Mouse (Mus musculus) cerebellum, adult 11-12 months (tissue): Measurements from ENCODE around the gene Rnf34.
A peak's percentile ranks its signal among the peaks of the same experiment; 100 is the strongest.

Experiments used
- DNase-seq: peaks from one replicate; pipeline ENCODE4 v3.0.0; 2022

The Rnf34 gene

DNA sequence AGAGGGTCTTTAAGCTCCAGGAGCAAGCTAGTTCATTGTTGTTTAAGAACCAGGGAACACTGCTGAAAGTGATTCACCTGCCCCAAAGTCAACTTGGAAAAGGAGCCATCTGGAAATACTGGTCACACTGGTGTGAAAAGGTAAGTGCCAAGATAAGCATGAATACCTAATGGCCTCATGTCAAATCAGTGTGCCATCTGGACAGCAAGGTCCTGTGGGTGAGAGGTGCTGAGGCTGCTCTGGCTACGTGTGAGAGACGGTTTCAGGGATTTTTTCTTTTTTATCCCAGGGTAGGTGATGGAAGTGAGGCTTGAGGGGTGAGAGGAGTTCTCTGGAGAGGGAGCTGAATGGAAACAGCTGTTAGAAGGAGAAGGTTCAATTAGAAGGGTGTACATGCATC, 23.7 kb downstream of the Rnf34 start:
- peak; percentile 80 for DNase-seq

DNA sequence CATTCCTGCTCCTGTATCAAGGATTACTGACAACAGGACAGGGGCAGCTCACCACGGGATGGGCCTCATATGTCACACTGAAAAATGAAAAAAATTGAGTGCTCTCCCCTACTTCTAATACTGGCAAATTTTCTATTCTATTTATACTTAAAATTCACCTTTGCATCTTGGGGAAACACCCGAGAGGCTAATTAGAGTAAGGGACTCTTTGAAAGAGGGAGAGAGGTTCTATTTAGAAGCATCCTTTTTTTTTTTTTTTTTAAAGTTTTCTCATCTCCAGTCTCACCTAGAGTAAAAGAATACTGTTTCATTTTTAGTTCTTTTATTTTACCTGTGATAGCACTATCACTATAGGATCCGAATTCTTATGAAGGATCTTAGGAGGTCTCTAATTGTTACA, 24.5 kb downstream of the Rnf34 start:
- no peak for DNase-seq

DNA sequence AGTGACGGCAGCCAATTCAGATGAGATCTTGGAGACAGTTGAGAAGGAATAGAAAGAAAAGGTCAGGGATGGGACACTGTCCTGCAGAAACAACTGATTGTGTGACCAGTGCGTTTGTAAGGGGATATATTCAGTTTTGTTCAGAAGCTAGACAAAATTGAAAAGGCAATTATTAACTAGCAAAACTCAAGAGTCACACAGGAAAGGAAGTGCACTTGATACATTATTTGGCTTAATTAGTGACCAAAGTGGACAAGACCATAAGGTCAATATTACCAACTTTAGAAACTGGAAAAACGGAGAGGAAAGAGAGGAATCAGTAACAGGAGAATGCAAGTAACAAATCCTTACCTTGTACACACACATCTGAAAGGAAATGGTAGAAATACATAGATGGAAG, 26.8 kb downstream of the Rnf34 start:
- DNase-seq: no peak

DNA sequence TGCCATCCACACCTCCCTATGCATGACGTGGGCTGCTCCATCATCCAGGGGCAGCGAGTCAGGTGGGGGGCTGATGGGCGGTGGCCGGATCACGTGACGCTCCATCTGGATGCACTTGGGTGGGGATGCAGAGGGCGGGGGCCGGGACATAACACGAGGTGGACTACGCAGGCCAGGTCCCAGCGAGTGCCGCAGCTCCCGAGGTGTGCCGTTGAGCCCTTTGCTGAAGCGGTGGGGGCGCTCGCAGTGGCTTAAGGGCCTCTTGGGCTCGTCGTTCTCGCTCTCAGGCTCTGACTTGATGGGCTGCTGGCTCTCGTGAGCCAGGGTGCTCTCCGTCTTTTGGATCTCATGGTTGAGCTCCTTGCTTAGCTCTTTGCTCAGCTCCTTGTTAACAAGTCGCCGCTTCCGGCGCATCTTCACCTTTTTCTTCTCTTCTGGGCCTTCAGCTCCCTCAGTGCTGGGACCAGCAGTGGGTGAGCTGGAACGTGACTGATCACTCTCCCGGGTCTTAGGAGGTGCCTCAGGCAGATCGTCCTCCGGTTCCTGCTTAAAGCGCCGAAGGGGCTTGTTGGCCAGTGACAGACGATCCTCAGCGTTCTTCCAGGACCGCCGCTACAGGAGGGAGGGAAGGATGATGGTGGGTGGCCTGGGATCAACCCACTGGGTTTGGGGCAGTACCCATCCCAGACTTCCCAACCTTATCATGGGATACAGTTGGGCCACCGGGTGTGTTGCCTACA, 30.6 kb downstream of the Rnf34 start:
- DNase-seq: no peak

DNA sequence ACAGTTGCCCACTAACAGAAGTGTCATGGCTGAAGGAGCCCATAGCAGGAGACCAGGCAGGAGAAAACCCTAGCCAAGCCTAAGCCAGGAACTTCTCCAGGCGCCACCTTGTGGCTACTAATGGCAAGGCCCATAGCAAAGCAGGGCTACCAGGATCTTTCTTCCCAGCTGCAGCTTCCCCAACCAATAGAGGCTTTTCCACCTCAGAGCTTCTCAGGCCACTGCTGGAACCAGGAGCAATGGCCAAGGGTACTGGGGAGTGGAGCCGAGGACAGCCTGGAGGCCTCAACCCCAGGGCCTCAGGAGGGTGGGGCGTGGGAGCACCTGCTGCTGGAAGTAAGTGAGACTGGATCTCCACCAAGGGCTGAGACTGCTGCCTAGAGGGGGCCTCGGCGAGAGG, 31.5 kb downstream of the Rnf34 start:
- DNase-seq: peak; percentile 71

DNA sequence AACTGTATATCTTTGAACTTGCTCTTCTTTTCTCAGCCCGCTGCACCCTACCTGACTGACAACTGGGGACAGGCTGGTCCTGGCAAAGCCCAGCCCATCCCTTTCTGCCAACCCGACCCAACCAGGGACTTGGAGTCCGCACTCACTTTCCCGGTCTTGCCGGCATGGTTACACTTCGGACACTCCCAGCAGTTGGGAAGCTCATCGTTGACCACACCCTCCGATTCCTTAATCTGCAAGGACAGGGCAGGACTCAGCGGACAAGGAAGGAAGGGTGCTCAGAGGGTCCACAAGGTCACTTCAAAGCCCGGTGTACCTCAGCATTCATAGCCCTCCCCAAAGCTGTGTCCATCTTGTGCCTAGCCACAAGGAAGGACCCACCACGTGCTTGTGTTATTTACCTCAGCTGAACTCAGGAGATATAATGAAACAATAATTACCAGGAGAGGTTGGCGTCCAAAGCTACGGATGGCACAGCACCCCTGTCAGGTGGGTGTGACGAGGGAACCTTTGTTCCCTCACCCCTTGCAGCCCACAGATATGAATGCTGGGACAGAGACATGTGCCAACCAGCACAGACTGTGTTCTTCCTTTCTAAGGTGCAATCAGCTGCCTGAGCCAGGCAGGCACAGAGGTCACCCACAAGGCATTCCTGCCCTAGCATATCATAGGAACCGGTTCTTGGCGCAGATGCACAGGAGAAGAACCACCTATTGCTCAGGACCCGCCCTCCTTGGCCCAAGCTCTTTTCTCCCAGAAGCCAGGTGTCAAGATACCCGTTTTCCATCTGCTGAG, 32.6 kb downstream of the Rnf34 start:
- DNase-seq: peak; percentile 74

DNA sequence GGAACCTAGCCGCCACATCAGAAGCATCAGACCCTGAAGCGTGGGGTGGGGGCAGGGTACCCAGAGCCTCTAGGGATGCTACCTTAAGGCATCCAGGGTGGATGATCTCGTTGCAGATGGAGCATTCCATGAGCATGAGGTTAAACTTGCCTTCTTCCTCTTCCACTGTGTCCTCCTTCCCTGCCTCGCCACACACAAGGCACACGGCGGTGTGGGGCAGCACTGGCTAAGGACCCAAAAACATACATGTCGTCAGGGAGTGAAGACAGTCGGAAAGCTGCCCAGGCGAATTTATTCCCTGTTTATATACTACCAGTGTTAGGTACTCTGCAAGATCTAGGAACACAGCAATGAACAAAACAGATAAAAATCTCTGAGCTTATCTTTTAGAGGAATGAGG, 33.4 kb downstream of the Rnf34 start:
- DNase-seq: no peak

DNA sequence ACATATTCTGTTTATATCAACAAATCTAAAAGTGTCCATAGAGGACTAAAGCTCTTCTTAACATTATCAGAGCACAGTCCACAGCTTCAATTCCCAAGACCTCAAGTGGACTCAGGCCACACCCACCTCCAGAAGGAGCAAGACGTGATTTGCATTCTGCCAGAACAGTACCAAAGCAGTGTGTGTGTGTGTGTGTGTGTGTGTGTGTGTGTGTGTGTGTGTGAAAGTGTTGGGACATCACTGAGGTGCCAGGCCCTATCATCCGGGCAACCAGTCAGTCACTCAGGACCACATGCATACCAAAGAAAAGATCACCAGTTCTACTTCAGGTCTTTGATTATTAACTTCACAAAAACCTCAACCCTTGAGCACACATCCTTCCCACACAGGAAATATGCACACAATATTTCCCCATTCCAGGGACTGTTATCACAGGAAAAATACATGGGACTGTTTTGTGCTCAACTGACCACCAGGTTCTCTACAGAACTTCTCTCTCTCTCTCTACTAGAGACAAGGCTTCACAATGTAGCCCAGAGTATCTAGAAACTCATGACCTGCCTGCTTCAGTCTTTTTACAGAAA, 33.9 kb downstream of the Rnf34 start:
- DNase-seq: no peak

DNA sequence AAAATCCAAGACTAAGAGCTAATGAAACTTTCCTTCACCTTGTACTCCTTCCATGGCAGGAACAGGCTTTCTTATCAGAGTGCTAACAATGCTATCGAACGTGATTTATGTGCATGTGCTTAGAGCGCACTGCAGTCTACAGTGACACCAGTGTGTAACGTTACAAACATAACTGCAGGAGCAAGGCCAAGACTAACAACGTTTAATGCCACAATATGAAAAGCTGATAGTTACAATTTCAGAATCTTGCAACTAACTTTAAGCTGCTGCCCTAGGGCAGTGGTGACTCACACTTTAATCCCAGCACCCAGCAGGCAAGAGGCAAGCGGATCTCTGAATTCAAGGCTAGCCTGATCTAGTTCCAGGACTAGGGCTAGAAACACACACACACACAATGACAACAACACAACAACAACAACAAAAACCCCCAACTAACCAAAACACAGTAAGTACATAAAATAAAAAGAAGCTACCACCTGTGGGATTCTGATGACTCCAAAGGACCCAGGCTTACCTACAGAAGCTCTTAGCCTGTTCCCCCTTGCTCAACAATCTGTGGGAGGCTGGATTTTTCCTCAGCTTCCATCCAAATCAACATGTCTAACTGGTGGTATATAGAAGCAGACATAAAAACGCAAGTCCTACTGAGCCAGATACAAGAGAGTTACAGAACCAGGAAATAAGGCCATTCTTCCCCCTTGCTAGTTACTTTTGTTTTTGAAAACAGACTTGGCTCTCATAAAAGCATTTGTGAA, 34.9 kb downstream of the Rnf34 start:
- no peak for DNase-seq

DNA sequence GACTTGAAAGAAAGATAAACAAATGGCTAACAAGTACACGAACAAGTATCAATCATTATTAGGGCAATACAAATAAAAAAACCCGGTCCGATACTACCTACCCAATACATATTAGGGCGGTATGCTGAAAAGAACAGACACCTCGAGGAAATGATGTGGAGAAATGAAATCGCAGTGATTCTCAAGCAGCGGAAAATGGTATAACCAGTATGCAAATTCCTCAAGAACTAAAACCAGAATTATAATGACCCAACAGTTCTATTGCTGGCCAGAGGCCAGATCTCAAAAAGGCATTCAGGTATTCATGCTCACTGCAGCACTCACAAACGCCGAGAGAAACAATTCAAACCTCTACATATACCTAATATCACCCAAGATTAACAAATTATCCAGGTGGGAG, 37.2 kb downstream of the Rnf34 start:
- no peak for DNase-seq

DNA sequence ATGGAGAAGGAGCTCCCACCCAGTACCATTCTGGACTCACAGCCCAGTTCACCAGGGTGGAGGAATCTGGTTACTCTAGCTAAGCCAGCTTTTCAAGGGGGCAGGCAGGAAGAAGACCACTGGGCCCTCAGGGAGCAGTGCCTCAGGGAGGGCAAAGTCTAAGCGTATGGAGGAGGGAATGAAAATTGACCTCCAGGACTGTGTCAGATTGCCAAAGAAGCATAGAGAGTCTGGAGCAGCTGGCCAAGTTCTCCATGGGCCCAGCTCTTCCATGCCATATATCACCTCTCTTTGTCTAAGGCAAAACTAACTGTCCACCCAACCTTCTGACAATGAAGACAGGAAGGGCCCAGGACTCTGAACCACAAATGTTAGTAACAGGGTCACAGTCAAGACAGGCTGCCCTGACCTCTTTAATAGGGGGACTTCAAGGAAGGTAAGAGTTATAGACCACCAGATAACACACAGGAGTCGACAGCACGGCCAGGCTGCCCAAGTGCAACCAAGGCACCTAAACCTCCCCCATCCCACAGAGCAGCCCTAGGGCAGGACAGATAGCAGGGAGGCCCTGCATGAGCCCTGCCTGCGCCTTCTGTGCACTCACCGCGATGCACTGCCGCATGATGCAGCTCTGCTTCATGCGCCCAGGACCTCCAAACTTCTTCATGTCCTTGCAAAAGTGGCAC, 38.2 kb downstream of the Rnf34 start:
- no peak for DNase-seq

DNA sequence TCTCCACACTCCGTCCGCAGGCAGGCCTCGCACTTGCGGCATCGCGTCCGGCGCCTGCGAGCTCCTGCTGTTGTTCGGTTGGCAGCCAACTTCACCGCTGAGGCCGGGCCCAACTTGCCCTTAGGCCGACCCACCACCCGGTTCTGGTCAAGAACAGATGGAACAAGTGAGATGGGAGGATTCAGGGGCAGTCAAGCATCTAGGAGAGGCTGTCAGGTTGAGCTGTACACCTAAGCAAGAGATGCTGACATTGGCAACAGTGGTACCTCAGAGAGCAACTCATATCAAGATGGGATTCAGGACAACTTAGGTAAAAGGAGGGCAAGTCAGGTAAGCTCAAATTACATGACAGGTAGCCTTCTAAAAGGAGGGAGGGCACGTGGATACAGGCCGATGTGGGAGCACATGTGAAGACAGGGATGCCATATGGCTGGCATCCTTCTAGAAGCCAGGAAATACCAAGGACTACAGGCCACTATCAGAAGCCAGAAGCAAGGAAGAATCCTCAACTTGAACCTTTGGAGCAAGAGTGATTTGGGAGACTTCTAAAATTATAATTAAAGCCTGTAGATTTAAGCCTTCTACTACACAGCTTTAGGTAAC, 38.9 kb downstream of the Rnf34 start:
- DNase-seq: peak; percentile 71

DNA sequence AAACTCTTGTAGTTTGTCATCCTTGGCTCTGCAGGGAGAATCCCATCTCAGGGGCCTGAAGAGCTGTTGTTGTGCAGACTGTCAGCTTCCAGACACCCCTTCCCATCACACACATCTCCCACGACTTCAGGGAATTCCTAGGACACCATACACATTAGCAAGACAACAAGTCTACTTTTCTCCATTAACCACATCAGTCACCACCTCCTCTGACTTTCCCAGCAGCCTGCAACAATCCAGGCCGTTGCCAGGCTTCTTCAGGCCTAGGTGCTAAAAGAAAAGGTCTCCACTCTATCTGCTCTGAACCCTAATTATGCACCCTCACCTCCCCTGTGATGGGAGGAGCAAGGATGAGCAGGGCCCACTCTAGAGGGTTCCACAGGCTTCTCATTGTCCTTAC, 40.5 kb downstream of the Rnf34 start:
- no peak for DNase-seq

DNA sequence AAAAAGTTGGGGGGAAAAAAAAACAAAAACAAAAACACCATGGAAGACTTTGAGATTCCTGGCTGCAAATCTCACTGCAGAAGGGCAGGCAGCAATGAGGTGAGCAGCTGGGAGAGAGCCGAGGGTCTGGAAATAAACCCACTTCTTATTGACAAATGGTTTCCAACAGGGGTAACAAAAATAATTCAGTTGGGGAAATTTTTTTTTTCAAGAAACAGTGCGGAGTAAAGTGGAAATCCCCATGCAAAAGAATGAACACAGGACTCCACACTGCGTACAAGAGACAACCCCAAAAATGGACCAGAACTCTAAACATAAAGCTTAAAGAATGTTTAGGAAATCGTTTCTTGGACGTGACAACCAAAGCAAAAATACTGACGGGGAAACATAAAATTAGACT, 43.4 kb downstream of the Rnf34 start:
- DNase-seq: no peak

DNA sequence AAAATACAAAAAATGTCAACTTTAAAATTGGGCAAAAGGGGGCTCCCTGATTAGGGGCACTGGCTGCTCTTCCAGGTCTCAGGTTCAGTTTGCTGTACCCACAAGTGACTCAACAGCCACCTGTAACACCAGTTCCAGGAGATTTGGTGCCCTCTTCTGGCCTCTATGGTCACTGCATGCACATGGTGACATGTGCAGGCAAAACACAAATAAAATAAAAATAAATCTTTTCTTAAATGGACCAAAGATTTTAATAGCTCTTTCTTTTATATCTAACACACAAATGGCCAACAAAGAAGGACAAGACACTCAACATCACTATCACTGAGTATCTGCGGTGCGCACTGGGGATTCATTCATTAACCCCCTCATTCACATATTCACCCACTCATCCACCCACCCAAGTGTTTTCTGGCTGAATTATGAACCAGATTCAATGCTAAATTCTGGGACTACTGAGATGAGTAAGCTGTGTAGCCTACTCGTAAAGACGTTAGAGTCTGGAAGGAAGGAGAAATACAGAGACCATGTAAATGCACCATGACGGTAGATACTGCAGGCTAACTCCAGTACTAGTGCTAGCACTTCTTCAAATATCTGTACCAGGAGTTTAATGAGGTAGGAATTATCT, 44.3 kb downstream of the Rnf34 start:
- peak; percentile 51 for DNase-seq

DNA sequence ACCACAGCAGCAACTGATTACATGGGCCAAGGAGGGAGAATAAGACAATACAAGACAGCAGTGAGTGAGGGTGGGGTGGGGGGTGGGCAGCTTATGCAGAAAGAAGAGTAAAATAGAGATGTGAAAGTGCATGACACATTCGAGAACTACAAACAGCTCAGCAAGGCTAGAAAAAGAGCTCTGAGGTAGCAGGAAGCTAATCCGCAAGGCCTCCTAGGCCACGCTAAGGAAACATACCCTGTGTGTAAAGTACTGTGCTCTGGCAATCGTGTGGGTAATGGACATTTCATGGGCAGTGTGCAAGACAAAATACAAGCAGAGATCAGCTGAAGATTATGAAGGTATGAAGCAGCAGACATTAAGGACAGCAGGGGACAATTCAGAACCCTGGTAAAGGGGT, 45.0 kb downstream of the Rnf34 start:
- no peak for DNase-seq

DNA sequence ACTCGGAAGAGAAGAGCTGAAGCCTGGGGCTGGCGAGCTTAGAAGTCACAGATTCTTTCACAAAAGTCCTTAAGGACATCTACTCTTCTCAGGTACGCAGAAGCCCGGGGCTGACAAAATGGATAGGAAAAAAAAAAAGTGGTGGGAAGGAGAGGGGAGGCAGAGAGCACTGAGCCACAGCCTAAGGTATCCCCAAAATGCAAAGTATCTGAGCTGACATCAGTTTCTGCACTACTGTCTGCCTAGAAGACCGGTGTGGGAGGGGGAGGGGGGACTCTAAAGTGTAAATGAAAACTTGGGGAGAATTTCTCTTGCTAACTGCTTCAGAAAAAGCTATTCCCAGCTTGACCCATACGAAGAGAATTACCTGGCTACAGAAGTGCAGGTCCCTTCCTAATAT, 48.3 kb downstream of the Rnf34 start:
- no peak for DNase-seq

DNA sequence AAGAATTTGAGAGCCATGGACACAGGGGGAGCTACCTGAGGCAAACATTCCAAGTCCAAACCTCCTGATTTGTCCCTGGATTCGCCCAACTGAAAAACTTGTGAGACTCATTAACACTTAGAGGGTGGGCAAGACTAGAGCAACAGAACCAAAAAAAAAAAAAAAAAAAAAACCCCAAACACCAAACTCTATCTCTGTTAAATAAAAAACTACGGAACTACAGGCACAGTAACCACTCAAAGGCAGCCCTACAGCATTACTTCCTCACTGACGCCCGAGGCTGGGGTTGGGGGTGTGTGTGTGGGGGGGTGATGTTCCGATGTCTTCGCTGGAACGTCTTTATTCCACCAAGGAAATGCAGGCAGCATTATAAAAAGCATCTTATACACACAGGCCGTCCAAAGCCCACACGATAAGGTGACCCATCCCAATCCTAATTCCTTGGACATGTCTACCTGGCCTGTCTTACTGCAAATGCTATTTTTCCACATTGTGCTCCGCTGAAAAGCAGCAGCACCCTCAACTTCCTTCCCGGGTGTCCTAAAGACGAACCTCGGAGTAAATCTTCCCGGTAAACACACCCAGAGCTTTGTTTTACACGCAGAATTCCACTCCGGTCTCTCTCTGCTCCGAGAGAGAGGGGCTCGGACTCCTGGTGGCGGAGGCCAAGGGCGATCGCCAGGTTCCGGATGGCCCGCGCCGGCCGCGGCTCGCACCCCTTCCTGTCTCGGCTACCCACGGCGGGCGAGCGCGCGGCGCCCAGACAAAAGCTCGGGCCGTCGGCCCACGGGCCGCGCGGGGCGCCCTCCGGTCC, 49.3 kb downstream of the Rnf34 start:
- no peak for DNase-seq

DNA sequence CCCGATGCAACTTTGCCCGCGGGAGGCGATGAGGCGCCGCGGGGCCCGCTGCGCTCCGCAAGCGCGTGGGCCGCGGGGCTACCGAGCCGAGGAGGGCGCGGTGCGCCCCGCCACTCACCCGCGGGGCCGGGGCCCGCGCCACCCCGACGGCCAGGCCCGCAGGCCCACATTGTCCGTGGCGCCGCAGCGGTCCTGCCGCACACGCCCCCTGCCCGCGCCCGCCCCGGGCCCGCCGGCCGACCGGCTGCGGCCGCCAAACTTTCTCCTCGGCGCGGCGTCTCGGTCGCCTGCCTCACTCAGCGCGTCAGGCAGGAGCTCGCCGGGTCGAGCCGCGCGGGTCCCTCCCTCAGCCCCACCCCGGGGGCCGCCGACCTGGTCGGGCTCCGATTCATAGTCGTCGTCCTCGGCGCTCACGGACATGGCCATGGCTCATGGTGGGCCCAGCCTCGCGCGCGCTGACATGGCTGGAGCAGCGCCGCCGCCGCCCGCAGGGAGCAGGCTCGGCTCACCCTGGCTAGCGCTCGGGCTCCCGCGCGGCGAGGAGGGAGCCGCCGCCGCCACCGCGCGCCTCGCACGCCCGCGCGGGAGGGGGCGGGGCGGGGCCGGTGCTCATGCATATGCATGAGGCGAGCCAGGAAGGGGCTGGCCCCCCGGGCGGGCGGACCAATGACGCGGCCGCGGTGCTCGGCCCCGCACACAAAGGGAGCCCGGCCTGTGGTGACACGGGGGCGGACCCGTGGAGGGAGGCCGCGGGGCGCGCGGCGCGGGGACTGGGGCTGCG, 50.1 kb downstream of the Rnf34 start:
- DNase-seq: peak; percentile 93

DNA sequence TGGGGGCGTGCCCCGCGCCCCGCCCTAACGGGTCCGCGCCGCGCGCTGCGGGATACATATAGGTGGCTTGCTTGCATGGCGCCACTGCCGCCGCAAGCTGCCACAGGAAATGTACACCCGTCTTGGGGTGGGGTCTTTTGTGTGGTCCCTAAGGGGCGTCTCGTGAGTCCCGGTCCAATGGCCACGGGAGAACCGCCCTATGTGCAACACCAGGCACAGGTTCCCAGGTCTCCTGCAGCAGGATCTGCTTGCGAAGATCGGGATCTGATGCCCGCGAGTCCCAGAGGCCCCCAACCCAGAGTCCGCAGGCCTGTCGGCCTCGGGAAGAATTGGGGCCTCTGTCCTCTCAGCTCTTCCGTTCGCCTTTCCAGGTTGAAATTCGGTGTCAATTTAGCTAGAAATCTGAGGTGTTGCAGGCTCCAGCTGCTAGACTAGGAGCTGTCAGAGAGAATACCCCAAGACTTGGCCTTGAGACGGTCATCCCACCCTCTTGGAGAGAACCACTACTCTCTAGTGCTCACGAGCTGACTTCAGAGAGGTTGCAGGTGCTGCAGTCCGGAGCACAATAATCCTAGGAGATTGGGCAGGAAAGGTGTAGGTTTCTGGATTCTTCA, 50.8 kb downstream of the Rnf34 start:
- DNase-seq: no peak
